Mouse (Mus musculus): Measurements from ENCODE around the gene Whamm.

Gene Whamm

DNA sequence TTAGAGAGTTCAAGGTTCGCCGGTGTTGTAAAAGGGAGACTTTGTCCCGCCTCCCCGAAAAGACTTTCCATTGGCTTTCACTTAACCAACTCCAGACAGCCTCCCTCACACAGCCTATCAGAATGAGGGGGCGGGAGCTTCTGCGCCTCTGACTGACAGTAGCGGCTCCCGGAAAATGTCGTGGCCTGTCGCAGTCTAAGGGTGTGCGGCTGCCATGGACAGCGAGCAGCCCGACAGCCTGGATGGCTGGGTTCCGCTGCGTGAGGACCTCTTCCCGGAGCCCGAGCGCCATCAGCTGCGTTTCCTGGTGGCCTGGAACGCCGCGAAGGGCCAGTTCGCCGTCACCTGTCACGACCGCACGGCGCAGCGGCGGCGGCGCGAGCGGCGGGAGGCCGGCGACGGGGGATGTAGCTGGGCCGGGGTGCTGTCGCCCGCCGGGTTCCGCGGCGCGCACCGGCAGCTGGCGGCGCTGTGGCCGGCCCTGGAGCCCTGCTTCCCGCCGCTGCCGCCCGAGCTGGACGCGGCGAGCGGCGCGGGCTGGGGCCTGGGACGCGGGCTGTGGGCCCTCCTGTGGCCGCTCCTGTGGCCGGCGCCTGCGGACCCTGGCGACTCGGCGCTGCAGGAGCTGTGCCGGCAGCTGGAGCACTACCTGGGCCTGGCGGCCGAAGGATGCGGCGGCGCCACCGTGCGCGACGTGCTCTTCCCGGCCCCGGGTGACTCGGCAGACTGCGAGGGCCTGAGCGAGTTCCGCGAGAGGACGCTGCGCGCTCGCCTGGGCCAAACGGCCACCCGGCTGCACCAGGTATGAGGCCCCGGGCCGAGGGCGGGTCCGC, at the start of gene Whamm:
Whamm (plus strand) TSS at position 159 of the 833 bp plus-strand sequence.
- peak; percentile 72 for DNase-seq (ENCODE audit: low spot score)

DNA sequence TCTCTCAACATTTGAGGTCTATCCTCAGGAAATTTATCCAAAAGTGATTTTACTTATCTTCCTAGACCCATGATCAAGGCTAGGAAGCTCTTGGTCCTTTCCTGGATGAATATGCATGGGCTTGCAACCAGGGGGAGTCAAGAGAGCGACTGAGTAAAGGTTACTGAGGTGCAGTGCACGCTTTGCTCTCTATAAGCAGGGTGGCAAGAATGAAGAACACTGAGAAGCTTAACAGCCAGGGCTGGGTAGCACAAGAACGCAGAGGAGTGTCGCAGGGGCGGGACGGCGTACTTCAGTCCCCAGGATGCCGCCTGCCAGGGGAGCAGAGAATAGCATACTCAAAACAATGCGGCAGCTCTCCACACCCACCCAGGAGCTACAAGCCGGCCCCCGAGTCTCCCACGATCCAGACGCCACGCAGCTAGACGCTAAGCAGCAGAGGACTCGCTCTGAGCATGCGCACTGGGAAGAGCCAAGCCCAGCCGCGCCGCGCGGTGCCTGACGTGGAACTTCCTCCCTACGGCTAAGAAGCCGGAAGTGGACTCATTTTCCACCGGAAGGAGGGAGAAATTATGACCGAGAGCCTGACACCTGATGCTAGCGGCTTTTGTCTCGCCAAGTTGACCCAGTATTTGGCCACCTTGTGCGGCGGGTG, 47.9 kb upstream of the Whamm start:
- DNase-seq (ENCODE audit: low spot score), result peak; percentile 65

DNA sequence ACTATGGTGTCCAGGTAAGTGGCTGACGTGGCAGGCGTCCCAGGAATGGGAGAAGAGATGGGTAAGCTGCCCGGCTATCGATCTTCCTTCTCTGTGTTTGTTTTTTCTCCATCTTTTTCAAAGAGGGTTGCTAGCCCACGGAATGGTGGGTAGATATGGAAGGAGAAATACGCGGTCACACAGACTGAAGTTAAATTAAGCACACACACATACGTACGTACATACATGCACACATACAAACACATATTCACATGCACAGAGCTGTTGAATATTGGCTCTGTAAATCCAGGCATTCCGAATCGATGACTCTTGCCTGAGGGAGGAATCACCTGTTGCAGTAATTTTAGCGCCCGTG, 47.4 kb upstream of the Whamm start:
- no peak for DNase-seq (ENCODE audit: low spot score)

DNA sequence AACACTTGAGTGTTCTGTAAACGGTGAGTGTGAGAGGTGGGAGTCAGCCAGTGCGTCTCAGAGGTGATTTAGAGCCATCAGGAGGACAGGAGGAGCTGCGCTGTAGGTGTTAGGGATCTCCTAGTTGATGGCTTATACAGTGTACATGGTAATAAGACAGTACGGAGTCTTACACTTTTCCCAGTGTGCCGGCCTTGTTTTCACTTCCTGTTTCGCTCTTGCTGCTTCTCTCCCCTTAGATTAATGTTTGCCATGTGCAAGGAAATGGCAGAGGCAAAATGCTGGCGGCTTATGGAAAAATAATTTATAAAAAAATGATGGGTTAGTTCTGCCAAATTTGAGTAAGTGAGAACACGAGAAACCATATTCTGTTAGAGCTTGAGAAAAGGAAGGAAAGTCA, 42.1 kb upstream of the Whamm start:
- DNase-seq (ENCODE audit: low spot score), result no peak

DNA sequence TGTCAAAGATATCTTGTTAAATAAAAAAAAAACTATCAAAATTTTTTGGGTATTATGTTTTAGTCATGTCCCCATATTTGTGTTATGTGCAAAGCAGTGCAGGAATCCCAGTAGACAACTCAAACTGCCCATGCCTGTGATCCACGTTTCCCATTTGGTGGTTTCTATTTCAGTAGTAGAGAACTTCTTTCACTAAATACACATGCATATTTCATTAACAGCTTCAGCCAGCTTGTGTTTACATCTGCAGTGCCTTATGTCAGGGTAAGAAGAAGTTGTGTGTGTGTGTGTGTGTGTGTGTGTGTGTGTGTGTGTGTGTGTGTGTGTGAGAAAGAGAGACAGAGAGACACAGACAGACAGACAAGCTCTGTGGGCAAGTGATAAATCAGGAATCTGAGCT, 39.6 kb upstream of the Whamm start:
- DNase-seq (ENCODE audit: low spot score), result no peak

DNA sequence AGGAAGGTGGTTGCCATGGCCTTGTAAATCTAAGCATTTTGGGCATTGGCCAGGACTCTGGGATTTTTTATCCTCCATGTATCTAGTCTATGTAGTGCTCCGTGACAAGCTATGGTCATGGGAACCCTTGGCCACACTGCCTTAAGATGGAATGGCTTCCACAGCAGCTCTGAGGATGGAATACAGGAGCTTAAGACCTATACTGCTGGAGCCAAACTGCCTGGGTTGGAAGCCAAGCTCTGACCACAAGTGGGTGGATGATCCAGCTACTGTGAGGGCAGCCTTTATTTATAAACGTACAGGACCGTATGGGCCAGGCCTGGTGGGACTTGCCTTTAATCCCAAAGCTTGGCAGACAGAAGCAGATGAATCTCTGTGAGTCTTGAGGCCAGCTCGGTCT, 34.6 kb upstream of the Whamm start:
- DNase-seq (ENCODE audit: low spot score), result no peak

DNA sequence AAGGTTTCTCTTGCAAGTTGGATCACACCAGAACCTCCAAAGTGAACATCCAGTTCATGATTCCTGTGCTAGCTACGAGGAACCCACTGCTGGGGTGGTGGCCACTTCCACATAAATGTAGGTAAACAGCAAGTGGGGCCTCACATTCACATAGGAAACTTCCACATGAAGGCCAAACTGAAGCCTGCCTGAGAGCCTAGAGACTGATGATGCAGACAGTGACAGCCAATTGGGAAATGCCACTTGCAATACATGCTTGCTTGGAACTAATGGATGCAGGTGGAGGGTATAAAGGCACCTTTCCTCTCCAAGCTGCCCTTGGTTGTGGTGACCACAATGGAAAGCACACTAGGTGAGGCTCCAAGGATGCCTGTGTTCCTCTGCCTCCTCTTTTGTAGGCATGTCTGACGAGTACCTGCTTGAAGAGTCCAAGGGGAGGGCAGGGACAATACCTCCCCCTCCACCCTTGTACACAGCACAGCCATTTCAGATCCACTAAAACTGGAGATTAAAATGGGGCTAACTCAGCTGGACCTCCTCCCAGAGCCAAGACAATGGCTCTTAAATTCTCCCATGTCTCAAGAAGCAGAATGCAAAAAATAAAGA, 32.9 kb upstream of the Whamm start:
- DNase-seq (ENCODE audit: low spot score), result no peak

DNA sequence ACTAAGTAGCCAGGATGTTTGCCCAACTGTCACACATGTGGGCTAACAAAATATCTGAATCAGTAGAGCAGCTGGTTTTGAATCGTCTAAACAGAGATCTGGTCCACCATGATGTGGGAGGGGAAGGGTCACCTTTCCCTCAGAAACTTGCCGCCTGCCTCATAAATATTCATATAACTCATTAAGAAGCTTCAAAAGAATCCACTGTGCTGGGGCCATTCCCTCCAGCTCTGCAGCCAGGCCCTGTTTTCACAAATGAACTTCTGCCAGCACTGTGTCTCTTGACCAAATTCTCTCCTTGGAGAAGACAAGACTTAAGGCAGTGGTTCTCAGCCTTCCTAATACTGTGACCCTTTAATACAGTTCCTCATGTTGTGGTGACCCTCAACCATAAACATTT, 31.5 kb upstream of the Whamm start:
- no peak for DNase-seq (ENCODE audit: low spot score)

DNA sequence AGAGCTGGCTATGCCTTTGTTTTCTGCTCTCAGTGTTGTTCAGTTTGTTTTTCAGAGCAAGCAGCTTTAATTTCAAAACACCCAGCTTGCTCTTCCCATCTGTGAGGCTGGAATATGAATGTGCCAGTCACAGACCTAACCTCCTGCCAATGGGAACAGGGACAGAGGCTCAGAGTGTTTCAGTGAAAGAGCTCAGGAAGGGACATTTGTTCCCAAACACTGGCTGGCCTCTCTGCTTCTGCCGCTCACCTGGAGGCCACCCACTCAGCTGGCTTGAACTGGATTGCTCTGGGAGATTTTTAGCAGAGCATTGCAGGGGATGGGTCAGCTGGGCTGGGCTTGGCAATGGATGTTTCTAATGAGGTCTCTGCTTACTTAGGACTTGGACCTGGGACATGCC, 30.1 kb upstream of the Whamm start:
- DNase-seq (ENCODE audit: low spot score), result no peak

DNA sequence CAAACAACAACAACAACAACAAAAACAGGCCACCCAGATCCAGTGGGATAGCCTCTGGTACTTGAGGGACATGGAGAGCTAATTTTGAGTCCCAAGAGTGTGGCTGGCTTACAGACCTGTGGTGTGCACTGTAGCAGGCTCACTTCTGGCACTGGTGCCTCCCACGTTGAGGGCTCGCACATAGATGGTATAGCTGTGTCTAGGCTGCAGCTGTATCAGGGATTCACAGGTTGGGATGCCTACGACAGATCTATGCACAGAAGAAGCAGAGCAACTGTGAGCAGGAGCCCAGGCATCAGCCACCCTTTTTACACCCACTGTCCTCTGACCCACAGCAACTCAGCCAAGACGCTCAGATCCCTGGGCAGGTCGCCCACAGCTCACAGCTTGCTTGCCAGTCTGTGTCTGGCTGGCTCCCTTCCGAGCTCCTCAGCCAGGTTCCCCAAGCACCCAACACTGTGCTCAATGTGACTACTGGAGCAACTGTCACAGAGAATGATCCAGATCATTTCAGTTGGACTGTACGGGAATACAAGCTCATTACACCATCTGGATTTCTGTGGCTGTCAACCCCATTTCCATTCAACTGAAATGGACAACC, 29.0 kb upstream of the Whamm start:
- no peak for DNase-seq (ENCODE audit: low spot score)

DNA sequence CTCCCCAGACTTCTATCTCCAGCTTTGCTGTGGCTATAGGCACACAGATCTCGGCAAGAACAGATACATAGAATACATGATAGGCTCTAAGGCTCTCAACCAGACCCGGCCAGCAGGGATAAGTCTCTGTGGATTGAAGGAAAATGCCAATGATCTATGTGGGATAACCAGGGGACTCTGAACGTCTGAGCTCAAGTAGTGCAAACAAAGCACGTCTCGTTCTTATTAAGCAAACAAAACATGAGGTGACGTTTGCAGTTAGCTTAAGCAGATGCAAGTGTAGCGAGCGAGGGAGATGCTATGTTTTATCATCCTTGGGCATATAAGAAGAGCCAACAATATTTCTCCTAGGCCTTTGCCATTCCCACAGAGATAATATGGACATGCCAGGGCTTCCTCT, 28.1 kb upstream of the Whamm start:
- no peak for DNase-seq (ENCODE audit: low spot score)

DNA sequence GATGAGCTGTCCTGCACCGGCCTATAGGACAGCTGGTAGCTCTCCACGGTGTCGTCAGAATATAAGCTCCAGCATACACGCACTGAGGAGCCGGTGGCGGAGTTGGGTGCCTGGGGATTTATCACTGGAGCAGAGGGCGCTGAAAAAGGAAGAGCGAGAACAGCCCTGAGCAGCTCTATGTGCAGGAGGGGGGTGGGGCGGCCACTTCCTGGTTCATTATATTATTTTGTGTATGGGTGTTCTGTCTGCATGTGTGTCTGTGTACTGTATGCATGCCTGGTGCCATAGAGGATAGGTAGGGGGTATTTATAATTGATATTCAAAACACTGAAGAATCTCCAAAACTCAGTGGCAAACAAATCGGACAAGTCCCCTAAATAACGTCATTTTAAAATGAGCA, 22.2 kb upstream of the Whamm start:
- no peak for DNase-seq (ENCODE audit: low spot score)

DNA sequence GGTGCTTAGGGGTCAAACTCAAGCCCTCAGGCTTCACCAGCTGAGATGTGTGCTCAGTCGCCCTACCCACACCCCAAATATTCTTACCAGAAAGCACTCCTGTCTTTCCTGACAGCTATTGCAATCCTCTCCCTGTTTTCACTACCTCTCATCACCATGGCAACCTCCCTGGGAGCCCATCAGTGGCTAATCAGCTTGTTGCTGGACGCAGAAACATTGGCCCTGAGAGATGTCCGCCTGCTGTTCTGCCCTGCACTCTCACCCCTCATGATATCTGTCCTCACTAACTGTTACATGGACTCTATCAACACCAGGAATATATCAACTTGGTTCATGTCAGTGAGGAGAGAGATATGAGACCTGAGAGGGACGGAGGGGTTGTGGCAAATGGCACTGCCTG, 17.5 kb upstream of the Whamm start:
- DNase-seq (ENCODE audit: low spot score), result no peak

DNA sequence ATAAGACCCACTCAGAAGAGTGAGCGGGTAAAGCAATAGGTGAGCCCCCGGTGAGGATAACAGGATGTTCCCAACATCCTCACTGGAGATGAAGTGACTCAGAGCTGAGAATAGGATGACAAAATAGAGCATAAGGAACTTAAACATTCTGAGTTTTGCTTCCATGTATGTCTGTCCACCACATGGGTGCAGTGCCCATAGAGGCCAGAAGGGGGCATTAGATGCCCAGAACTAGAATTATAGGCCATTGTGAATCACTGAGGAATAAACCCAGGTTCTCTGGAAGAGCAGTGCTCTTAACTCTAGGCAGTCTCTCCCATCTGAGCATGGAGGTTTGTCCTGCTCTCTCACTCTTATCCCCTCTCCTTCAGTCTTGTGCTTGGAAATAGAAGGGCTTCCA, 16.7 kb upstream of the Whamm start:
- DNase-seq (ENCODE audit: low spot score), result no peak

DNA sequence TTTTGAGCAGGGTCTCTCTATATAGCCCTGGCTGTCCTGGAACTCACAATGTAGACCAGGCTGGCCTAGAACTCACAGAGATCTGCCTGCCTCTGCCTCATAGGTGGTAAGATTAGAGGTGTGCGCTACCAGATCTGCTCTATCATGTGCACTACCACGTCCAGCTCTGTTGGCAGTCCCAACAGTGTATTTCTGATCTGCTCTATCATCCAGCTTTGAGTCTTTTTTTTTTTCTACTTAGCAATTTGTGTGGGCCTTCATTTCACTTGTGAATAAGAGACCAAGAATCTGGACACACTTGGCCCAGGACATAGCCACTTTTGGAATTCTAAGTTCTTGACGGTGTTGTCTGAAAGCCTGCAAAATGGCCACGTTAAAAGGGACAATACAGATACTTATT, 14.2 kb upstream of the Whamm start:
- no peak for DNase-seq (ENCODE audit: low spot score)

DNA sequence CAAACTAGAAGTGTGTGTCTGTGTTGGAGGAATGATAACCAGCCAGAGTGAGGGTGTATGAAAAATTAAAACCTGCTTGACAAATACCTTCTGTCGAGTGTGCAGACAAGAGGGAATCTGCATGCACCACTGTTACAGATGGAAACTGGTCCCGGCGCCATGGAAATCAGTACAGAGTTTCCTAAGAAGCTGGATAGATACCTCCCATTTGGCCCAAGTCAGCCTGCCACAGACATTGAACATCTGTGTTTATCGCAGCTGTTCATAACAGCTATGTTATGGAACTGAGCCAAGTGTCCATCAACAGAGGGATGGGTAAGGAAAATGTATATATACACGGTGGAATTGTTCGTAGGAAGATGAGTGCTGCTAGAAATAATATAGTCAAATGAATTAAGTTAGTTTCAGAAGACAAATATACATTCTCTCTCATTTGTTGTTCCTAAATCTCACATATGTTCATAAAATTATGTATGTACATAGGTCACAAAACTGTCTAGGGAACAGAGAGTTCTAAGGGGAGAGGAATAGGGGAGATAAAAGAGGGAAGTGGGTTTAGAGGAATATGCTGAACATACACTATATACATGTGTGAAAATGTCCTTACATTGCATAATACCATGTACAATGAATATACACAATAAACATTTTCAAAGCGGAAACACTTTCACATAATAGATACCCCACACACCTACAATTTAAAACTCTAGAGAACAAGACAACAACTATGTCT, 13.6 kb upstream of the Whamm start:
- no peak for DNase-seq (ENCODE audit: low spot score)

DNA sequence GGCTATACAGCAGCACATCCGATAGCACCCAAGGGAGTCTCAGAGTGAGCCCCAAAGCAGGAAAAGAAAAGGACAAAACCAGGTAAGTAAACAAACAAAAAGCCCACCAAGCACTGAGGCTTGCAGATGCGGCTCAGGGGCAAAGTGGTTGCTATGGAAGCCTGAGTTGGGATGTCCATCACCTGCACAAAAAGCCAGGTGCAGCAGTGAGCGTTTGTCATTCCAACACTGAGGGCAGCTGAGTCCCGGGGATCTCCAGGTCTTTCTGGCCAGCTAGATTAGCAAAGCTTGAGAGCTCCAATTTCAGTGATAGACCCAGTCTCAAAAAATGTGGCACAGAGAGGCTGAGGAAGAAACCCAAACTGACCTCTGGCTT, 13.1 kb upstream of the Whamm start:
- no peak for DNase-seq (ENCODE audit: low spot score)

DNA sequence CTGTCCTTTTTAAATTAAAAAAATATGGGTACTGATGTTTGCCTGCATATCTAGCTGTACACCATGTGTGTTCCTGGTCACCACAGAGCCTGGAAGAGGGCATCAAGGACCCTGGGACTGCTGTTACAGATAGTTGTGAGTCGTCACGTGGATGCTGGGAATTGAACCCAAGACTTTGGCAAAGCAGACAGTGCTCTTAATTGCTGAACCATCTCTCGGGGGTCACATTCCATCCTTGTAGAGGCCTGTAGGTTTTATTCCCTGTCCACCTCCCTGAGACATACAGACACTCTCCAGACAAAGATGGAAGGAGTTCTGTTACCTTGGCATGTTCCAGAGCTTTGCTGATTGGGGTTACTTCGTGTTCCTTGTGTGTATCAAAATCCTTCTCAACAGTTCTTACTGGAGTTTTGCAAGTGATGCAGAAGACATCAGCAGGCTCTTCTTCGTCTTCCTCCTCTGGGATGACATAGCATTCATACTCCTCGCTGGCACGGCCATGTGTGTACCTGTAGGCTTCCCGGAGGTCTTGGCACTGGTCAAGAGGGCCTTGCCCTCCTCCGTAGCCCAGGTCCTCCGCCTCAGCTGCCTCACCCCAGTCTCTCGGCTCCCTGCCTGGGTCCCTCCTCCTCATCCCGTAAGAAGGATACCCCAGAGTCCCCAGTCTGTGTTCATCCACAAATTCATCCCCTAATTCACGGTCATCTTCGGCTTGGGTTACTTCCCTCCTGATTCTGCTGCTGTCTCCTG, 11.7 kb upstream of the Whamm start:
- DNase-seq (ENCODE audit: low spot score), result no peak

DNA sequence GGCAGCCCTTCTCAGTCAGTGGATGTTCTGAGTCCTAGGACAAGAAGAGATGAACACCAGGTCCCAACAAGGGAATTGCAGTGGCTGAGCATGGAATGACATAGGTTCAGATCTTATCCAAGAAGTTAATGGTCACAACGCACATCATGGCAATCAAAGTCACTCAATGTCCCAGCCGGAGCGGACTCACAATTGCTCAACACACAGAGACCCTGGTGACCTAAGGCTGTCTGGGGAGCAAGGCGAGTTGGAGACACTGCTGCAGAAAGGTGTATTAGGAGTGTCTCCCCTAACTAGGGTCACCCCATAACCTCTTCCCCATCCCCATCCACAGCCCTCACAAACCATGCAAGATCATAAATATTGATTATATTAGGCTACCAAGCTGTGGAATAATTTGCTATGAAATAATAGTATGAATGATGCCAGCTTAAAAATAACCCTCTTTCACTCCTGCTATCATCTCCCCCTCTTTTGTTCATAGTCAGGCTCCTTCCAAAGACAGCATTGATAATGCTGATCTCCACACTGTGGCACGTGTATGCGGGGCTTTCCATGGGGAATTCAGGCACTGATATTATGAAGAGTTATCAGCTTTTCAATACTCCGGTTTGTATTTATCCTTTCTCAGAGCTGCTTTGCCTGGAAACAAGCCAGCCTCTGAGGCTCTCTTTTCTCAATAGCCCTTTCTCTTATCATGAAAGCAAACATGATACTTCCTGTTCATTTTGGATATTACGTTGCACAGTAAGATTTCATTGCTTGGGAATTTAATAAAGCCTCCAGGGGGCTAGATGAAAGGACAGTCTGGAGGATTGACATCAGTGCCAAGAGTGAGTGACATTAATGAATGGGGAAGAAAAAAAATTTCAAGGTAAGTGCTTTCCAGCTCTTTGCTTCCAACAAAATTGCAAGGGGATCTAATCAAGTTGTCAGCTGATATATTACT, 10.7 kb upstream of the Whamm start:
- no peak for DNase-seq (ENCODE audit: low spot score)

DNA sequence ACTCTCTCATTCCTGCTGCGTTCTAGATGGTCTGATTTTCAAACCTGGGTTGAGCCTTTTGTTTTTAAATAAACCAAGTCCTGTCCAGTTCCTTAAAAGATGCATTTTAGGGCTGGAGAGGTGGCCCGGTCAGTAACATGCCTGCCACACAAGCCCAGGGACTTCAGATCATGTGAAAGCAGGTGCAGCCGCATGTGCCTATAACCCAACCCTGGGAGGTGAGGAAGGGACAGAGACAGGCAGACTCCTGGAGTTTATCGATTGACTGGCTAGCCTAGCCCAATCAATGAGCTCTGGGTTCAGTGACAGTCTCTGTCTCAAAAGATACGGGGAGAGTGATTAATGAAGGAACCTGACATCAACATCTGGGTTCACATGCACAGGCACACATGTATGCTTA, 9.9 kb upstream of the Whamm start:
- DNase-seq (ENCODE audit: low spot score), result no peak

Measured in ovary, postnatal 10 days (tissue).